Mouse (Mus musculus) urinary bladder, postnatal 0 days (tissue): ENCODE measurements around the gene Hoxc11. TPM values are rescaled to one million over a fixed set of nuclear protein-coding genes. Genes with fewer than 3 reads are reported as not detected.

Source experiments
- microRNA-seq: library from miRNA; unstranded; fragments of <30 nt; microRNA quantifications from one replicate; pipeline ENCODE4, GENCODE M21; 2016
- polyA plus RNA-seq: library from polyadenylated mRNA; unstranded; fragments of >200 nt; fragmentation: Nextera tagmentation; extraction: Ambion mirVana; gene quantifications from 2 replicates; pipeline ENCODE4 v1.2.1, GENCODE M21; 2015

The Hoxc11 gene
- 0.92 and 1.1 TPM in 2 replicates for polyA plus RNA-seq

GRCm38 (mm10) chr15:102954192-102955006, at the start of gene Hoxc11:
TSS of gene Hoxc11 (plus strand) at chr15:102954427.

GRCm38 (mm10) chr15:102921053-102922011, 32.9 kb upstream of the Hoxc11 start, which contains the start of gene Hoxc13:
TSS of gene Hoxc13 (plus strand) at chr15:102921103.

DNA sequence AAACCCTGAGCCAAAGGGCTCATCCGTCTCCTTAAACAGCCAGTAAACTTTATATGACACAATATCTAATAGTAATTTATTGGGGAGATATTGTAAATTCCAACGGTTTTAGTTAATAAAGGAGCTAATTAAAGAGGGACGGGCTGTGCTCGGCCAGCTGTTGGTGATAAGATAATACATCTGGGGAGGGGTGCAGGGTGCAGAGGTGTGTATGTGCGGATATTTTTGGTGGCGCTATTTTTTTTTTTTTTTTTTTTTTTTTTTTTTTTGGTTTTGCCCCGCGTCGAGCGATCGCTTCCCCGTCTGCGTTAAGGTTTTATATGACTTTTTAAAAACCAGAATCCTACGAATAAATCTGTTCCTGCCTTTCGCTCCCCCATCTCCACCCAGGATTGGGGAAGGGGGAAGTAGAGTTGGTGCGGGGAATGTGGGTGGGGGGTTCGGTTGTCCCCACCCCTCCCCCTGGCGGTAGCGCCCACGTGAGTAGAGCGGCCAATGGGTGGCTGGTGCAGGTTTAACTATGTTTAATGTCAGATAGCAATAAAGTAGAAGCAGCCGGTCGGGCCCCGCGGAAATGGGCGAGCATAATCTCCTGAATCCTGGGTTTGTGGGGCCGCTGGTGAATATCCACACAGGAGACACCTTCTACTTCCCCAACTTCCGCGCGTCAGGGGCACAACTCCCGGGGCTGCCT, 17.8 kb upstream of the Hoxc11 start, which contains the start of gene Hoxc12:
Hoxc12 (plus strand) TSS at position 479 of the 694 bp plus-strand sequence.

GRCm38 (mm10) chr15:102966776-102967311, 12.6 kb downstream of the Hoxc11 start, which contains the start of gene Hoxc10:
TSS of gene Hoxc10 (plus strand) at chr15:102966796.

GRCm38 (mm10) chr15:102967312-102967510, 13.0 kb downstream of the Hoxc11 start, which contains the start of gene Hoxc5:
TSS of gene Hoxc5 (plus strand) at chr15:102967443.

DNA sequence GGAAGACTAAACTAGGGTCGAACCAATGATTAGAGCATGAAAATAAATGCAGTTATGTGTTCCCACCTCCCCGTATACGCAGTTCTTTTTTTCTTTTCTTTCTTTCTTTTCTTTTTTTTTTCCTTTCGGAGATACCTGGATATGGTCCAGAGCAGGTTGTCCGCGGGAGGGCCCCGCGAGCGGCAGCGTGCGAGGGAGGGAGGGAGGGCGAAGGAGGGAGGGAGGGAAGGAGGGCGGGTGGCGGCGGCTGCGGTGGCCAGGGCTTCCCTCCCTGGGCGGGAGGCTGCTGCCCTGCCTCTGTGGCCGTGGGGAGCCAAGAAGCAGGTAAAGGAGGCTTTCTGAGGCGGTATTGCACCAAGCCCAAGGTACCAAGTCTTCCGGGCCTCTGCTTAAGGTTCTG, 21.9 kb downstream of the Hoxc11 start, which contains the start of gene Hoxc9:
Hoxc9 (plus strand) TSS at position 269 of the 400 bp plus-strand sequence.

DNA sequence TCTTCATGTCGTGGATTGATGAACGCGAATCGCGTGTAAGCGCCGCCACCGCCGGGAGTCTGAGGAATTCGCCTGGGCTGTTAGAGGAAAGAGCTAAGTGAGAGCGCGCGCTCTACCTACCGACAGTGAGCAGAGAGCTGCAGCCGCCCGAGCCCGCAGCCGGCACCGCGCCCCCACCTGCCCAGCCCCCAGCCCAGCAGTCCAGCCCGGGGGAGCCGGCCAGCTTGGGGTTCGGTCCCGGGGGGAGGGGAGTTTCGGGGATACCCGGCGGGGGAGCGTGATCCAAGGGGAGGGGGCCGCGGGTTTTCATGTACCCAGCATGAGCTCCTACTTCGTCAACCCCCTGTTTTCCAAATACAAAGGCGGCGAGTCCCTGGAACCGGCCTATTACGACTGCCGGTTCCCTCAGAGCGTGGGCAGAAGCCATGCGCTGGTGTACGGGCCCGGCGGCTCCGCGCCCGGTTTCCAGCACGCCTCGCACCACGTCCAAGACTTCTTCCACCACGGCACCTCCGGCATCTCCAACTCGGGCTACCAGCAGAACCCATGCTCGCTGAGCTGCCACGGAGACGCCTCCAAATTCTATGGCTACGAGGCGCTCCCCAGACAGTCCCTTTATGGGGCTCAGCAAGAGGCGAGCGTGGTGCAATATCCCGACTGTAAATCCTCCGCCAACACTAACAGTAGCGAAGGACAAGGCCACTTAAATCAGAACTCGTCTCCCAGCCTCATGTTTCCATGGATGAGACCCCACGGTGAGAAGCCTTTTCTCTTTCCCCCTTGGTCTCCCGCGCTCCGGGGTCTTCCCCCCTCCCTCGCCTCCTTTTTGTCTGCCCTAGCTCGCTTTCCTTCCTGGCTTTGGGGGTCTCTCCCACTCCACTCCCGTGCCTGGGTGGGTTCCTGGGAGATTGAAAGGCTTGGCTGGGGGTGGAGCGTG, 36.5 kb downstream of the Hoxc11 start, which contains the start of gene Hoxc8:
Hoxc8 (plus strand) TSS at position 147 of the 937 bp plus-strand sequence.

GRCm38 (mm10) chr15:102997939-102998355, 43.7 kb downstream of the Hoxc11 start, which contains the start of gene Hoxc6:
TSS of gene Hoxc6 (plus strand) at chr15:102998257.

Small RNA genes lying within 50 kb of the gene (microRNA-seq; reads per million reads assigned to microRNA genes)
- 265 reads per million, percentile 57 among the genes with 10 or more reads in this experiment for gene Mir196a-2

Other genes with a start within 250 kb of the Hoxc11 start
- 41.5 and 45.0 TPM in 2 replicates for gene Calcoco1, start 232.2 kb upstream of the Hoxc11 start, polyA plus RNA-seq
- gene Hoxc13, start 33.3 kb upstream of the Hoxc11 start, polyA plus RNA-seq: 0.05 TPM in 1 of 2 replicates, not detected in the other
- gene Hoxc12, start 17.7 kb upstream of the Hoxc11 start, polyA plus RNA-seq: not detected in 2 replicates
- 1.0 and 1.3 TPM in 2 replicates for gene Hoxc10, start 12.4 kb downstream of the Hoxc11 start, polyA plus RNA-seq
- 0.24 and 0.33 TPM in 2 replicates for gene Hoxc5, start 13.0 kb downstream of the Hoxc11 start, polyA plus RNA-seq
- 0.57 and 0.62 TPM in 2 replicates for gene Hoxc9, start 22.0 kb downstream of the Hoxc11 start, polyA plus RNA-seq
- 0.45 and 0.48 TPM in 2 replicates for gene Hoxc8, start 36.2 kb downstream of the Hoxc11 start, polyA plus RNA-seq
- 0.31 and 0.57 TPM in 2 replicates for gene Hoxc6, start 43.8 kb downstream of the Hoxc11 start, polyA plus RNA-seq
- 0.18 and 0.43 TPM in 2 replicates for gene Hoxc4, start 64.5 kb downstream of the Hoxc11 start, polyA plus RNA-seq
- gene Smug1, start 212.7 kb downstream of the Hoxc11 start, polyA plus RNA-seq: 9.7 and 10.7 TPM in 2 replicates